Mouse (Mus musculus) CD4-positive, CD25-positive, alpha-beta regulatory T cell (primary cell): ENCODE data around the gene Gm11939. TPM values are rescaled to one million over a fixed set of nuclear protein-coding genes. Genes with fewer than 3 reads are reported as not detected.

ENCODE experiments used
- polyA plus RNA-seq: library from polyadenylated mRNA; unstranded; fragments of 100-300 nt; shearing (Covaris generic); gene quantifications from one replicate; pipeline ENCODE4 v1.2.1, GENCODE M21; 2017

The Gm11939 gene
- polyA plus RNA-seq: not detected

GRCm38 (mm10) chr11:99559366-99559765 is at the start of gene Gm11939:
Gene Gm11939 (minus strand): TSS chr11:99559466.

GRCm38 (mm10) chr11:99603208-99603607 is 43.9 kb upstream of the Gm11939 start, which contains the start of gene Gm11938:
Gene Gm11938 (minus strand): TSS chr11:99603308.

GRCm38 (mm10) chr11:99597742-99598141 is 38.5 kb upstream of the Gm11939 start, which contains the start of gene Krtap9-3:
Gene Krtap9-3 (minus strand): TSS chr11:99598105.

GRCm38 (mm10) chr11:99590981-99591380 is 31.7 kb upstream of the Gm11939 start, which contains the start of gene Krtap1-3:
Gene Krtap1-3 (minus strand): TSS chr11:99591339.

GRCm38 (mm10) chr11:99583245-99583704 is 24.0 kb upstream of the Gm11939 start, which contains the start of gene Krtap1-4:
Gene Krtap1-4 (minus strand): TSS chr11:99583654.

GRCm38 (mm10) chr11:99580636-99581035 is 21.4 kb upstream of the Gm11939 start, which contains the start of gene Krtap1-5:
Gene Krtap1-5 (minus strand): TSS chr11:99581016.

GRCm38 (mm10) chr11:99566530-99566929 is 7.3 kb upstream of the Gm11939 start, which contains the start of gene Krtap3-1:
Gene Krtap3-1 (minus strand): TSS chr11:99566630.

GRCm38 (mm10) chr11:99556753-99557152 is 2.5 kb downstream of the Gm11939 start, which contains the start of gene Krtap3-2:
Gene Krtap3-2 (minus strand): TSS chr11:99556853.

GRCm38 (mm10) chr11:99550765-99551164 is 8.5 kb downstream of the Gm11939 start, which contains the start of gene Krtap3-3:
Gene Krtap3-3 (minus strand): TSS chr11:99550865.

GRCm38 (mm10) chr11:99521288-99521860 is 37.9 kb downstream of the Gm11939 start, which contains the start of gene Krt39:
Gene Krt39 (minus strand): TSS chr11:99521338.

Other genes starting within 250 kb of the Gm11939 start
- gene Krt25, start 236.5 kb downstream of the Gm11939 start, polyA plus RNA-seq: not detected
- not detected for gene Krt26, start 221.5 kb downstream of the Gm11939 start, polyA plus RNA-seq
- not detected for gene Krt27, start 208.4 kb downstream of the Gm11939 start, polyA plus RNA-seq
- not detected for gene Krt28, start 184.6 kb downstream of the Gm11939 start, polyA plus RNA-seq
- gene Krt10, start 170.1 kb downstream of the Gm11939 start, polyA plus RNA-seq: 15.0 TPM
- gene Krt12, start 137.2 kb downstream of the Gm11939 start, polyA plus RNA-seq: not detected
- not detected for gene Krt20, start 121.3 kb downstream of the Gm11939 start, polyA plus RNA-seq
- gene Krt23, start 66.3 kb downstream of the Gm11939 start, polyA plus RNA-seq: not detected
- not detected for gene Krt39, start 38.1 kb downstream of the Gm11939 start, polyA plus RNA-seq
- not detected for gene Krt40, start 16.3 kb downstream of the Gm11939 start, polyA plus RNA-seq
- gene Krtap3-3, start 8.6 kb downstream of the Gm11939 start, polyA plus RNA-seq: not detected
- not detected for gene Krtap3-2, start 2.6 kb downstream of the Gm11939 start, polyA plus RNA-seq
- gene Krtap3-1, start 7.2 kb upstream of the Gm11939 start, polyA plus RNA-seq: not detected
- not detected for gene Krtap1-5, start 21.6 kb upstream of the Gm11939 start, polyA plus RNA-seq
- gene Krtap1-4, start 24.2 kb upstream of the Gm11939 start, polyA plus RNA-seq: not detected
- not detected for gene Krtap1-3, start 31.9 kb upstream of the Gm11939 start, polyA plus RNA-seq
- not detected for gene Krtap9-3, start 38.6 kb upstream of the Gm11939 start, polyA plus RNA-seq
- gene Gm11938, start 43.8 kb upstream of the Gm11939 start, polyA plus RNA-seq: not detected
- gene Gm11937, start 50.7 kb upstream of the Gm11939 start, polyA plus RNA-seq: not detected
- not detected for gene Krtap2-4, start 55.4 kb upstream of the Gm11939 start, polyA plus RNA-seq
- gene Gm11562, start 61.0 kb upstream of the Gm11939 start, polyA plus RNA-seq: not detected
- not detected for gene Krtap4-1, start 68.8 kb upstream of the Gm11939 start, polyA plus RNA-seq
- gene Krtap4-2, start 75.6 kb upstream of the Gm11939 start, polyA plus RNA-seq: not detected
- not detected for gene Krtap4-7, start 84.6 kb upstream of the Gm11939 start, polyA plus RNA-seq
- gene Gm11555, start 90.8 kb upstream of the Gm11939 start, polyA plus RNA-seq: not detected
- gene Gm11563, start 99.5 kb upstream of the Gm11939 start, polyA plus RNA-seq: not detected
- gene Krtap4-6, start 106.5 kb upstream of the Gm11939 start, polyA plus RNA-seq: not detected
- not detected for gene Gm14190, start 131.3 kb upstream of the Gm11939 start, polyA plus RNA-seq
- gene Gm14180, start 174.8 kb upstream of the Gm11939 start, polyA plus RNA-seq: not detected
- gene Gm11595, start 213.4 kb upstream of the Gm11939 start, polyA plus RNA-seq: not detected
- gene Krtap4-8, start 221.2 kb upstream of the Gm11939 start, polyA plus RNA-seq: not detected
- not detected for gene Krtap4-9, start 225.7 kb upstream of the Gm11939 start, polyA plus RNA-seq
- not detected for gene Gm11596, start 234.0 kb upstream of the Gm11939 start, polyA plus RNA-seq
- not detected for gene Gm11569, start 239.5 kb upstream of the Gm11939 start, polyA plus RNA-seq
- gene Gm11554, start 245.0 kb upstream of the Gm11939 start, polyA plus RNA-seq: not detected